Mouse (Mus musculus) frontal cortex, postnatal 36 days (tissue): ENCODE results near the gene Rnf38.

Experiments
- DNase-seq, 2 experiments: peaks; one replicate each; pipeline ENCODE4 v3.0.0; 2022; ENCODE audit warnings: low spot score in 2 of 2

Gene Rnf38

GRCm38 (mm10) chr4:44233713-44234003, at the start of gene Rnf38:
TSS of gene Rnf38 (minus strand) at chr4:44233789.
- DNase-seq: no peak

- DNase-seq: no peak
These were observed 48.1 kb upstream of the Rnf38 start for GRCm38 (mm10) chr4:44281597-44282265.

- DNase-seq: no peak
These were observed 37.5 kb upstream of the Rnf38 start for GRCm38 (mm10) chr4:44271134-44271533.

GRCm38 (mm10) chr4:44269376-44269817, 35.8 kb upstream of the Rnf38 start:
- DNase-seq: peak; percentile 50 to 60

- no peak for DNase-seq
These were observed 33.8 kb upstream of the Rnf38 start for GRCm38 (mm10) chr4:44267437-44267836.

- DNase-seq: no peak
These were observed 31.9 kb upstream of the Rnf38 start for GRCm38 (mm10) chr4:44265500-44265899.

GRCm38 (mm10) chr4:44260244-44260643, 26.7 kb upstream of the Rnf38 start:
- no peak for DNase-seq

GRCm38 (mm10) chr4:44259126-44259525, 25.5 kb upstream of the Rnf38 start:
- DNase-seq: no peak

- DNase-seq: no peak
These were observed 21.0 kb upstream of the Rnf38 start for GRCm38 (mm10) chr4:44254579-44254978.

- DNase-seq: no peak
These were observed 19.6 kb upstream of the Rnf38 start for GRCm38 (mm10) chr4:44253191-44253590.

- peak in 1 of 2 experiments; percentile 61 for DNase-seq
These were observed 18.7 kb upstream of the Rnf38 start for GRCm38 (mm10) chr4:44251966-44252916.

- DNase-seq: peak in 1 of 2 experiments; percentile 53
These were observed 17.9 kb upstream of the Rnf38 start for GRCm38 (mm10) chr4:44251521-44251920.

- DNase-seq: no peak
These were observed 16.1 kb upstream of the Rnf38 start for GRCm38 (mm10) chr4:44249705-44250104.

- DNase-seq: no peak
These were observed 13.7 kb upstream of the Rnf38 start for GRCm38 (mm10) chr4:44247051-44247939.

GRCm38 (mm10) chr4:44246285-44246684, 12.7 kb upstream of the Rnf38 start:
- no peak for DNase-seq

GRCm38 (mm10) chr4:44241638-44242037, 8.0 kb upstream of the Rnf38 start:
- DNase-seq: no peak

GRCm38 (mm10) chr4:44235946-44236345, 2.4 kb upstream of the Rnf38 start:
- no peak for DNase-seq

GRCm38 (mm10) chr4:44234004-44234866, 646 bp upstream of the Rnf38 start:
- DNase-seq: peak; percentile 84 to 86

GRCm38 (mm10) chr4:44232771-44233712, 547 bp downstream of the Rnf38 start:
- peak; percentile 43 to 50 for DNase-seq

GRCm38 (mm10) chr4:44225128-44225527, 8.5 kb downstream of the Rnf38 start:
- peak in 1 of 2 experiments; percentile 30 for DNase-seq
